Mouse (Mus musculus) ES-Bruce4 (cell line): ENCODE results near the gene Dcaf17.

ENCODE experiments used
- CTCF ChIP-seq: IDR thresholded peaks from one replicate; pipeline ENCODE4 v1.8.1; 2011; ENCODE audit warnings: low read depth, low read length
- POLR2A ChIP-seq: IDR thresholded peaks from one replicate; pipeline ENCODE4 v1.8.1; 2011; ENCODE audit warnings: low read length; ENCODE audit not compliant: insufficient read depth

DNA sequence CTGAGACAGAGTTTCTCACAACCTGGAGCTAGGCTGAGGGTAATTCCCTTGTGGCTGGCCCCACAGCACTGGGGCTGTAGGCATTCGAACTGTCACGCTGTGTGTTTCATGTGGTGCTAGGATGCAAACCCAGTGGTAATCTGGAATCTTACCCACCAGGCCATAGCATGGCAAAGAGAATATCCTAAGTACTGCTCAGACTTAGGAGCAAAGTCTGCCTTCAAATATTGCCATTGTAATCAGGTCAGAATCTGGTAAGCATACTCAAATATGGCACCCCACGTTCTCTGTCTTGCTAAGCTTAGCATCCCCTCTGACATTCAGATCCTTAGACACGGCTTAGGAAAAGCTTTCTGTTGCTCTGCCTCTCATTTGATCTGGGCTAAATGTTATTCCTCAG lies 90.7 kb downstream of the Dcaf17 start:
- no peak for TF ChIP-seq CTCF
- no peak for TF ChIP-seq POLR2A
